Mouse (Mus musculus): ENCODE measurements at regions not wholly inside any gene's neighbourhood (a gene's known extent, or its start where the extent isn't known, plus 50 kb on each side); places are given as distances from the start of the nearest gene placed in this dataset.
"Not testable (repeated sequence)": the region's sequence is repeated elsewhere in the genome, so short reads cannot be mapped to it uniquely, and the experiment has no call there.

- H3K36me3 ChIP-seq = no peaks in the 10 kb centered on the region
- no peaks in the 10 kb centered on the region for H3K27me3 ChIP-seq (replicated peaks)
- no peaks in the 10 kb centered on the region for H3K4me1 ChIP-seq
- WGBS = 80% methylated on average over 2 of the region's 2 CpGs
- H3K4me3 ChIP-seq (replicated peaks) = no peak overlapping the region
- H3K27ac ChIP-seq (replicated peaks) = no peak overlapping the region
- no peak overlapping the region for H3K9ac ChIP-seq (replicated peaks)
- H3K4me2 ChIP-seq = no peak overlapping the region
- H3K9me3 ChIP-seq (replicated peaks) = no peaks in the 10 kb centered on the region
- ATAC-seq (ENCODE audit: low FRiP score) = no peak
Observed at GRCm38 (mm10) chr12:5757766-5758165, 382.3 kb upstream of the Klhl29 start.

- WGBS = 87% methylated on average over 4 of the region's 4 CpGs
- no peaks in the 10 kb centered on the region for H3K36me3 ChIP-seq
- H3K4me3 ChIP-seq (replicated peaks) = no peak overlapping the region
Observed at GRCm38 (mm10) chr12:5757361-5757760, 381.9 kb upstream of the Klhl29 start.

GRCm38 (mm10) chr12:5753831-5754230 is 378.3 kb upstream of the Klhl29 start:
- no peak overlapping the region for H3K4me3 ChIP-seq (replicated peaks)
- no peaks in the 10 kb centered on the region for H3K27me3 ChIP-seq (replicated peaks)
- H3K9ac ChIP-seq (replicated peaks) = no peak overlapping the region
- H3K9me3 ChIP-seq (replicated peaks) = no peaks in the 10 kb centered on the region
- no peaks in the 10 kb centered on the region for H3K4me1 ChIP-seq
- ATAC-seq (ENCODE audit: low FRiP score) = no peak
- WGBS = 86% methylated on average over 1 of the region's 1 CpGs
- no peak overlapping the region for H3K4me2 ChIP-seq
- no peak overlapping the region for H3K27ac ChIP-seq (replicated peaks)
- no peaks in the 10 kb centered on the region for H3K36me3 ChIP-seq

More at GRCm38 (mm10) chr12:5757361-5757760, 381.9 kb upstream of the Klhl29 start:
- ATAC-seq (ENCODE audit: low FRiP score) = no peak
- no peaks in the 10 kb centered on the region for H3K27me3 ChIP-seq (replicated peaks)
- no peaks in the 10 kb centered on the region for H3K4me1 ChIP-seq
- no peak overlapping the region for H3K4me2 ChIP-seq
- H3K27ac ChIP-seq (replicated peaks) = no peak overlapping the region
- H3K9ac ChIP-seq (replicated peaks) = no peak overlapping the region
- H3K9me3 ChIP-seq (replicated peaks) = no peaks in the 10 kb centered on the region

GRCm38 (mm10) chr12:5744086-5744709 is 368.7 kb upstream of the Klhl29 start:
- H3K4me1 ChIP-seq = no peaks in the 10 kb centered on the region

GRCm38 (mm10) chr12:5736066-5736465 is 360.6 kb upstream of the Klhl29 start:
- Histone ChIP-seq H3K9ac (replicated peaks) (no peak overlapping the region), H3K27me3 (replicated peaks) (no peaks in the 10 kb centered on the region), H3K4me2 (no peak overlapping the region), H3K27ac (replicated peaks) (no peak overlapping the region), H3K9me3 (replicated peaks) (no peaks in the 10 kb centered on the region), H3K4me1 (0 out of 2 replicates have a peak, but pooled peaks cover 4% of the 10 kb centered on the region), H3K36me3 (no peaks in the 10 kb centered on the region), H3K4me3 (replicated peaks) (no peak overlapping the region)
- ATAC-seq (ENCODE audit: low FRiP score) = no peak
- 52% methylated on average over 1 of the region's 1 CpGs for WGBS

More at GRCm38 (mm10) chr12:5744086-5744709, 368.7 kb upstream of the Klhl29 start:
- no peak for ATAC-seq (ENCODE audit: low FRiP score)
- Histone ChIP-seq H3K27ac (replicated peaks) (no peak overlapping the region), H3K9ac (replicated peaks) (no peak overlapping the region), H3K27me3 (replicated peaks) (no peaks in the 10 kb centered on the region), H3K9me3 (replicated peaks) (no peaks in the 10 kb centered on the region), H3K36me3 (no peaks in the 10 kb centered on the region), H3K4me3 (replicated peaks) (no peak overlapping the region), H3K4me2 (no peak overlapping the region)
- WGBS = 84% methylated on average over 2 of the region's 2 CpGs

- Histone ChIP-seq H3K36me3 (no peaks in the 10 kb centered on the region), H3K4me3 (replicated peaks) (no peak overlapping the region), H3K27me3 (replicated peaks) (no peaks in the 10 kb centered on the region), H3K27ac (replicated peaks) (no peak overlapping the region), H3K4me2 (no peak overlapping the region), H3K9me3 (replicated peaks) (no peaks in the 10 kb centered on the region), H3K4me1 (0 out of 2 replicates have a peak, but pooled peaks cover 4% of the 10 kb centered on the region), H3K9ac (replicated peaks) (no peak overlapping the region)
- WGBS = 79% methylated on average over 3 of the region's 3 CpGs
- ATAC-seq (ENCODE audit: low FRiP score) = no peak
Observed at GRCm38 (mm10) chr12:5734902-5735301, 359.4 kb upstream of the Klhl29 start.

- ATAC-seq (ENCODE audit: low FRiP score) = no peak
- WGBS = 89% methylated on average over 1 of the region's 1 CpGs
- Histone ChIP-seq H3K4me3 (replicated peaks) (no peak overlapping the region), H3K27me3 (replicated peaks) (no peaks in the 10 kb centered on the region), H3K27ac (replicated peaks) (no peak overlapping the region), H3K36me3 (no peaks in the 10 kb centered on the region), H3K4me1 (no peaks in the 10 kb centered on the region), H3K4me2 (no peak overlapping the region), H3K9ac (replicated peaks) (no peak overlapping the region), H3K9me3 (replicated peaks) (no peaks in the 10 kb centered on the region)
Observed at GRCm38 (mm10) chr12:5723113-5723512, 347.6 kb upstream of the Klhl29 start.

GRCm38 (mm10) chr12:5717527-5717926 is 342.0 kb upstream of the Klhl29 start:
- H3K4me1 ChIP-seq; H3K4me2 ChIP-seq; H3K9me3 ChIP-seq (replicated peaks); H3K27me3 ChIP-seq (replicated peaks); H3K4me3 ChIP-seq (replicated peaks); H3K27ac ChIP-seq (replicated peaks); H3K9ac ChIP-seq (replicated peaks); H3K36me3 ChIP-seq; ATAC-seq (ENCODE audit: low FRiP score): not testable (repeated sequence)

GRCm38 (mm10) chr12:5698778-5699454 is 323.4 kb upstream of the Klhl29 start:
- ATAC-seq (ENCODE audit: low FRiP score) = peak; percentile 31; the same call in 1 of the 2 replicates
- Histone ChIP-seq H3K9ac (replicated peaks) (no peak overlapping the region), H3K36me3 (no peaks in the 10 kb centered on the region), H3K9me3 (replicated peaks) (no peaks in the 10 kb centered on the region), H3K4me2 (no peak overlapping the region), H3K4me1 (no peaks in the 10 kb centered on the region), H3K27me3 (replicated peaks) (no peaks in the 10 kb centered on the region), H3K4me3 (replicated peaks) (no peak overlapping the region), H3K27ac (replicated peaks) (0 out of 2 replicates have a peak overlapping the region, but pooled peaks have one; percentile 13)
- 44% methylated on average over 8 of the region's 8 CpGs for WGBS

GRCm38 (mm10) chr12:5682182-5682581 is 306.7 kb upstream of the Klhl29 start:
- Histone ChIP-seq H3K4me2 (no peak overlapping the region), H3K9me3 (replicated peaks) (no peaks in the 10 kb centered on the region), H3K36me3 (no peaks in the 10 kb centered on the region), H3K4me3 (replicated peaks) (no peak overlapping the region), H3K27me3 (replicated peaks) (no peaks in the 10 kb centered on the region), H3K9ac (replicated peaks) (no peak overlapping the region), H3K27ac (replicated peaks) (no peak overlapping the region), H3K4me1 (no peaks in the 10 kb centered on the region)
- ATAC-seq (ENCODE audit: low FRiP score) = no peak
- WGBS = 58% methylated on average over 5 of the region's 5 CpGs

- not testable (repeated sequence) for H3K27me3 ChIP-seq (replicated peaks); ATAC-seq (ENCODE audit: low FRiP score); H3K9me3 ChIP-seq (replicated peaks)
Observed at GRCm38 (mm10) chr12:5678126-5678525, 302.6 kb upstream of the Klhl29 start.

GRCm38 (mm10) chr12:5668486-5668885 is 293.0 kb upstream of the Klhl29 start:
- Histone ChIP-seq H3K27ac (replicated peaks) (no peak overlapping the region), H3K27me3 (replicated peaks) (no peaks in the 10 kb centered on the region), H3K9ac (replicated peaks) (no peak overlapping the region), H3K36me3 (no peaks in the 10 kb centered on the region), H3K4me3 (replicated peaks) (no peak overlapping the region), H3K4me1 (no peaks in the 10 kb centered on the region), H3K4me2 (no peak overlapping the region), H3K9me3 (replicated peaks) (no peaks in the 10 kb centered on the region)
- ATAC-seq (ENCODE audit: low FRiP score) = no peak
- 69% methylated on average over 3 of the region's 3 CpGs for WGBS

More at GRCm38 (mm10) chr12:5678126-5678525, 302.6 kb upstream of the Klhl29 start:
- H3K4me1 ChIP-seq; H3K9ac ChIP-seq (replicated peaks); H3K4me2 ChIP-seq; H3K4me3 ChIP-seq (replicated peaks); H3K36me3 ChIP-seq; H3K27ac ChIP-seq (replicated peaks): not testable (repeated sequence)
- WGBS = 91% methylated on average over 8 of the region's 8 CpGs

Measured in neural tube, embryonic 15.5 days (tissue).